Mouse (Mus musculus): ENCODE measurements around the gene Slc7a14. TPM values are rescaled to one million over a fixed set of nuclear protein-coding genes. Genes with fewer than 3 reads are reported as not detected.
A peak's percentile ranks its signal among the peaks of the same experiment; 100 is the strongest.

The Slc7a14 gene
- polyA plus RNA-seq, 1 experiment from 2014 or later = 0.11 TPM

DNA sequence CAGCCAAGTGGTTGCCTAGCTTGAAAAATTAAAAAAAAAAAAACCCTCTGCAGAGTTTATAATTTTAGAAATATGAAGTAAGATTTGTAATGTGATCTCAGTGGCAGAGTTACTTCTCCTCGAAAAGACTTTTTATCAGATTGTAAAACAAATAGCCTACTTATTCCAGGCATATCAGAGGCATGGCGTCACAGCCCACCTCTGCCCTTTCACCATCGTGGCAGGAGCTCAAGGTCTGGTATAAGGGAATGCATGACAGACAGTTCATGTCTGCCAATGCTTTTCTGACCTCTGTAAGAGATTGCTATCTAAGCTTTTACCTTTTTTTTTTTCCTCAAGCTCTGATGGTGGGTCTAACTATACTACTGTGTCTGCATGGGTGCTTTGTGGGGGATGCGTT, 102.1 kb downstream of the Slc7a14 start:
- Histone ChIP-seq H3K27ac (ENCODE audit: low read depth, low read length) (peak overlapping the region; percentile 21; the same call in 1 of the 2 replicates), H3K36me3 (ENCODE audit: control insufficient read depth, insufficient read depth, low read length) (no peaks in the 10 kb centered on the region), H3K4me2 (replicated peaks; ENCODE audit: low read depth, low read length) (no peak overlapping the region), H3K4me1 (ENCODE audit: control insufficient read depth, insufficient read depth, low read length) (peaks cover 25% of the 10 kb centered on the region), H3K27me3 (ENCODE audit: control insufficient read depth, insufficient read depth, low read length) (no peaks in the 10 kb centered on the region), H3K4me3 (ENCODE audit: low read length) (no peak overlapping the region), H3K9ac (ENCODE audit: low read depth, low read length) (no peak overlapping the region), H3K9me3 (ENCODE audit: control insufficient read depth, low read length) (no peaks in the 10 kb centered on the region)
- WGBS = 40% methylated on average over 4 of the region's 4 CpGs
- no peak for ATAC-seq (ENCODE audit: low FRiP score, low TSS enrichment)

GRCm38 (mm10) chr3:31205167-31205566, 105.0 kb downstream of the Slc7a14 start:
- Histone ChIP-seq H3K27ac (ENCODE audit: low read depth, low read length) (no peak overlapping the region), H3K4me3 (ENCODE audit: low read length) (no peak overlapping the region), H3K9me3 (ENCODE audit: control insufficient read depth, low read length) (no peaks in the 10 kb centered on the region), H3K4me1 (ENCODE audit: control insufficient read depth, insufficient read depth, low read length) (peaks cover 14% of the 10 kb centered on the region; the same call in 1 of the 2 replicates), H3K4me2 (replicated peaks; ENCODE audit: low read depth, low read length) (no peak overlapping the region), H3K27me3 (ENCODE audit: control insufficient read depth, insufficient read depth, low read length) (no peaks in the 10 kb centered on the region), H3K9ac (ENCODE audit: low read depth, low read length) (no peak overlapping the region), H3K36me3 (ENCODE audit: control insufficient read depth, insufficient read depth, low read length) (no peaks in the 10 kb centered on the region)
- WGBS = 70% methylated on average over 3 of the region's 3 CpGs
- no peak for ATAC-seq (ENCODE audit: low FRiP score, low TSS enrichment)

DNA sequence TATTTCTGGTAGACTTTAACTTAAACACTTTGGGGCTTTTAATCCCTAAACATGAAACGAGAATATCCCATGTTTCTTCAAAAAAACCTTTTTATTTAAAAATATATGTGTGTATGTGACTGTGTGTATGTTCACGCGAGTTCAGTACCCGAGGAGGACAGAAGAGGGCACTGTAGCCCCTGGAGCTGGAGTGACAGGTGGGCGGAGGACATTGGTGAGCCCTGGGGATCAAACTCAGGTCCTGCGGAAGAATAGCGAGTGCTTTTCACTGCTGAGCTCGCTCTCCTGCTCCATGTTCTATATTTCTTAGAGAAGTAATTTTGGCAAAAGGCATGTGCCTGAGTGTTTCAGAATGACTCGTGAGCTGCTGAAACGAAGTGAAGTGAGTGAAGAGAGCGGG, 106.2 kb downstream of the Slc7a14 start:
- H3K27me3 ChIP-seq (ENCODE audit: control insufficient read depth, insufficient read depth, low read length) = no peaks in the 10 kb centered on the region
- ATAC-seq (ENCODE audit: low FRiP score, low TSS enrichment) = no peak
- no peak overlapping the region for H3K9ac ChIP-seq (ENCODE audit: low read depth, low read length)
- peaks cover 13% of the 10 kb centered on the region; the same call in 1 of the 2 replicates for H3K4me1 ChIP-seq (ENCODE audit: control insufficient read depth, insufficient read depth, low read length)
- H3K27ac ChIP-seq (ENCODE audit: low read depth, low read length) = no peak overlapping the region
- H3K9me3 ChIP-seq (ENCODE audit: control insufficient read depth, low read length) = no peaks in the 10 kb centered on the region
- no peaks in the 10 kb centered on the region for H3K36me3 ChIP-seq (ENCODE audit: control insufficient read depth, insufficient read depth, low read length)
- WGBS = 90% methylated on average over 11 of the region's 11 CpGs
- H3K4me2 ChIP-seq (replicated peaks; ENCODE audit: low read depth, low read length) = no peak overlapping the region
- H3K4me3 ChIP-seq (ENCODE audit: low read length) = no peak overlapping the region

GRCm38 (mm10) chr3:31199162-31199877, 110.9 kb downstream of the Slc7a14 start:
- no peaks in the 10 kb centered on the region for H3K9me3 ChIP-seq (ENCODE audit: control insufficient read depth, low read length)
- WGBS = 62% methylated on average over 17 of the region's 17 CpGs
- no peak overlapping the region for H3K9ac ChIP-seq (ENCODE audit: low read depth, low read length)
- peak; percentile 61; the same call in 1 of the 2 replicates for ATAC-seq (ENCODE audit: low FRiP score, low TSS enrichment)
- 0 out of 2 replicates have a peak, but pooled peaks cover 3% of the 10 kb centered on the region for H3K4me1 ChIP-seq (ENCODE audit: control insufficient read depth, insufficient read depth, low read length)
- H3K4me2 ChIP-seq (replicated peaks; ENCODE audit: low read depth, low read length) = no peak overlapping the region
- H3K4me3 ChIP-seq (ENCODE audit: low read length) = no peak overlapping the region
- no peaks in the 10 kb centered on the region for H3K27me3 ChIP-seq (ENCODE audit: control insufficient read depth, insufficient read depth, low read length)
- H3K36me3 ChIP-seq (ENCODE audit: control insufficient read depth, insufficient read depth, low read length) = no peaks in the 10 kb centered on the region
- peak overlapping the region; percentile 62; the same call in 1 of the 2 replicates for H3K27ac ChIP-seq (ENCODE audit: low read depth, low read length)

DNA sequence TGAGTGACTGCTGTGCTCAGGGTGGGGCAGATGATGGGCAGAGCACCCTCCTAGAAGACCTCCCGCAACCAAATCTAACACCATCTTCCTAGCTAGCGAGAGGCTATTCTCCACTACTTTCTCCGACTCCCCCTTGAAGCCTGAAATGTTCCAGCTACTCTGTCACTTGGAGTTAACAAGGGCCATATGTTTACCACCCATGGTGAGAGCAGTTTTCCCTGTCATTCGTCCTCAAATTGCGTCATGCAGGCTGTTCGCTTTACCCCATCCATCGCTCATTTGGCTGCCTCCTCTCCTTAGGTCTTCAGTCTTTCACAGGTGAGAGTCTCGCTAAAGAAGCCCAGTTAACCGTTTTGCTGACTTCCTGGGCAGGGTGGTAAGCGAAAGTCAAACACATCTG, 118.8 kb downstream of the Slc7a14 start:
- 35% methylated on average over 10 of the region's 10 CpGs for WGBS
- Histone ChIP-seq H3K27ac (ENCODE audit: low read depth, low read length) (0 out of 2 replicates have a peak overlapping the region, but pooled peaks have one; percentile 4), H3K4me1 (ENCODE audit: control insufficient read depth, insufficient read depth, low read length) (no peaks in the 10 kb centered on the region), H3K36me3 (ENCODE audit: control insufficient read depth, insufficient read depth, low read length) (no peaks in the 10 kb centered on the region), H3K27me3 (ENCODE audit: control insufficient read depth, insufficient read depth, low read length) (no peaks in the 10 kb centered on the region), H3K9me3 (ENCODE audit: control insufficient read depth, low read length) (no peaks in the 10 kb centered on the region; the same call in 1 of the 2 replicates), H3K9ac (ENCODE audit: low read depth, low read length) (no peak overlapping the region), H3K4me2 (replicated peaks; ENCODE audit: low read depth, low read length) (no peak overlapping the region), H3K4me3 (ENCODE audit: low read length) (no peak overlapping the region)
- ATAC-seq (ENCODE audit: low FRiP score, low TSS enrichment) = no peak

- 90% methylated on average over 7 of the region's 7 CpGs for WGBS
- no peak overlapping the region for H3K27ac ChIP-seq (ENCODE audit: low read depth, low read length)
These were observed 119.8 kb downstream of the Slc7a14 start for GRCm38 (mm10) chr3:31190342-31190741.

GRCm38 (mm10) chr3:31166365-31166871, 143.8 kb downstream of the Slc7a14 start:
- Histone ChIP-seq H3K4me3 (ENCODE audit: low read length) (no peak overlapping the region), H3K27me3 (ENCODE audit: control insufficient read depth, insufficient read depth, low read length) (no peaks in the 10 kb centered on the region), H3K36me3 (ENCODE audit: control insufficient read depth, insufficient read depth, low read length) (no peaks in the 10 kb centered on the region), H3K4me2 (replicated peaks; ENCODE audit: low read depth, low read length) (no peak overlapping the region), H3K4me1 (ENCODE audit: control insufficient read depth, insufficient read depth, low read length) (no peaks in the 10 kb centered on the region), H3K27ac (ENCODE audit: low read depth, low read length) (no peak overlapping the region), H3K9ac (ENCODE audit: low read depth, low read length) (no peak overlapping the region), H3K9me3 (ENCODE audit: control insufficient read depth, low read length) (no peaks in the 10 kb centered on the region)
- ATAC-seq (ENCODE audit: low FRiP score, low TSS enrichment) = 0 out of 2 replicates have a peak, but pooled peaks have one; percentile 28
- WGBS = 72% methylated on average over 12 of the region's 12 CpGs

More at GRCm38 (mm10) chr3:31190342-31190741, 119.8 kb downstream of the Slc7a14 start:
- H3K36me3 ChIP-seq (ENCODE audit: control insufficient read depth, insufficient read depth, low read length) = no peaks in the 10 kb centered on the region
- no peaks in the 10 kb centered on the region for H3K27me3 ChIP-seq (ENCODE audit: control insufficient read depth, insufficient read depth, low read length)
- no peak overlapping the region for H3K4me2 ChIP-seq (replicated peaks; ENCODE audit: low read depth, low read length)
- ATAC-seq (ENCODE audit: low FRiP score, low TSS enrichment) = no peak
- no peak overlapping the region for H3K4me3 ChIP-seq (ENCODE audit: low read length)
- H3K9ac ChIP-seq (ENCODE audit: low read depth, low read length) = no peak overlapping the region
- no peaks in the 10 kb centered on the region for H3K4me1 ChIP-seq (ENCODE audit: control insufficient read depth, insufficient read depth, low read length)
- no peaks in the 10 kb centered on the region; the same call in 1 of the 2 replicates for H3K9me3 ChIP-seq (ENCODE audit: control insufficient read depth, low read length)

- no peak overlapping the region for H3K27ac ChIP-seq (ENCODE audit: low read depth, low read length)
- H3K27me3 ChIP-seq (ENCODE audit: control insufficient read depth, insufficient read depth, low read length) = no peaks in the 10 kb centered on the region
- H3K9me3 ChIP-seq (ENCODE audit: control insufficient read depth, low read length) = no peaks in the 10 kb centered on the region
- no peak overlapping the region for H3K4me3 ChIP-seq (ENCODE audit: low read length)
- 86% methylated on average over 3 of the region's 3 CpGs for WGBS
- H3K4me2 ChIP-seq (replicated peaks; ENCODE audit: low read depth, low read length) = no peak overlapping the region
- no peaks in the 10 kb centered on the region for H3K36me3 ChIP-seq (ENCODE audit: control insufficient read depth, insufficient read depth, low read length)
- no peak overlapping the region for H3K9ac ChIP-seq (ENCODE audit: low read depth, low read length)
- ATAC-seq (ENCODE audit: low FRiP score, low TSS enrichment) = no peak
- H3K4me1 ChIP-seq (ENCODE audit: control insufficient read depth, insufficient read depth, low read length) = no peaks in the 10 kb centered on the region
These were observed 144.4 kb downstream of the Slc7a14 start for GRCm38 (mm10) chr3:31165803-31166202.

- no peak overlapping the region for H3K9ac ChIP-seq (ENCODE audit: low read depth, low read length)
- 96% methylated on average over 14 of the region's 14 CpGs for WGBS
- H3K4me1 ChIP-seq (ENCODE audit: control insufficient read depth, insufficient read depth, low read length) = no peaks in the 10 kb centered on the region
- no peaks in the 10 kb centered on the region for H3K9me3 ChIP-seq (ENCODE audit: control insufficient read depth, low read length)
- H3K27me3 ChIP-seq (ENCODE audit: control insufficient read depth, insufficient read depth, low read length) = no peaks in the 10 kb centered on the region
- no peak for ATAC-seq (ENCODE audit: low FRiP score, low TSS enrichment)
- H3K36me3 ChIP-seq (ENCODE audit: control insufficient read depth, insufficient read depth, low read length) = no peaks in the 10 kb centered on the region
- H3K27ac ChIP-seq (ENCODE audit: low read depth, low read length) = no peak overlapping the region
- no peak overlapping the region for H3K4me2 ChIP-seq (replicated peaks; ENCODE audit: low read depth, low read length)
- H3K4me3 ChIP-seq (ENCODE audit: low read length) = no peak overlapping the region
These were observed 147.3 kb downstream of the Slc7a14 start for GRCm38 (mm10) chr3:31162860-31163259.
